Mouse (Mus musculus) right cerebral cortex, postnatal 10 days (tissue): Measurements from ENCODE around the gene Ntng1.

ENCODE experiments used
- DNase-seq, 2 experiments: peaks; one replicate each; pipeline ENCODE4 v3.0.0; 2021; ENCODE audit warnings: low spot score in 2 of 2

Ntng1 gene

DNA sequence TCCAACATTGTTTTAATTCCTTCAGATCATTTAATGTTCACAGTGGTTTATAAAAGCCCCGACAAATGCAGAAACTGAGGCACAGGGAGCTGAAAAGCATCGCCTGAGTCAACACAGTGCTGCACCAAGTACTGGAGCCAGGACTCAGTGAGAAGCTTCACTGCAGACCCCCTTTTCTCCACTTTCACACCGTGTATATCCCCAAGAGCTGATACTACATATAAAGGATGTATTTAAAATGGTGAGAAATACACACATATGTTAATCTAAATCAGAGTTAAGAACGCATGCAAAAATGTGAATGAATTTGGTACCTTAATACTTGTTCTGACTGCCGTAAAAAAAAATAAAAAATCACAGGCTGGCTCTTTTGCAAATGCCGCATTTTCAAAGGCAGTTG, 88.4 kb downstream of the Ntng1 start:
- peak in 1 of 2 experiments; percentile 24 for DNase-seq

DNA sequence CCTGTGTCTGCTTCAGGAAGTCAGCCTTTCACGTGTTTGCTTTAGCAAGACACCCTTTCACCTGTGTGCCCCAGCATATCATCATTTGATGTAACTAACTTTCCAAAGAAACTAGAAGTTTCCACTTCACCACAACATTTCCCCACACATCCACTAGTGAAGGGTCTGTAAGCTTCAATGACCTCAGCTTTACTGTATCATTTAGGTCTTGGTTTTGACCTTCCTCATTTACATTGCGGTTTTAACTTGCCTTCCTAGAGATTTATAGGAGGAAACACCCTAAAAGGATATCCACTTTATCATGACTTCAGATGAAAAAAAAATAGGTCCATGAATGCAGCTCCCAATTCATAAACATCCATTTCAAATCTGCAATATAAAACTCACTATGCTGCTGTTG, 89.7 kb downstream of the Ntng1 start:
- no peak for DNase-seq

DNA sequence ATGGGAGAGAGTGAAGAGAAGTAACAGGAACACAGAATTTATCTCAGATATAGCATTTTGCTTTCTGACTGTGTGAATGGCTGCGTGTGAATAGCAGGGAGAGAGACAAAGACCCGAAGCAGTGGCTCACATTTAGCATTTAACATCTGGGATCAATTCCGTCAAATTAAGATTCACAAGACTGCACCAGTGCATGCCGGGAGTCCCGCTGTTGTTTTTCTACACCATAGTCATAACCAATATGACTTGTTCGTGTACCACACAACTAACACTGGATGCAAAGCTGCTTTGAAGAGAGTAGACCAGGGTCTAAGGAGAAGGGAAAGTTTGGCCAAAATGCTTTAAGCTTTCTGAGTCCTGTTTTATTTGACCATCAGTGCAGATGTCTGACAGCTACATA, 95.7 kb downstream of the Ntng1 start:
- no peak for DNase-seq

DNA sequence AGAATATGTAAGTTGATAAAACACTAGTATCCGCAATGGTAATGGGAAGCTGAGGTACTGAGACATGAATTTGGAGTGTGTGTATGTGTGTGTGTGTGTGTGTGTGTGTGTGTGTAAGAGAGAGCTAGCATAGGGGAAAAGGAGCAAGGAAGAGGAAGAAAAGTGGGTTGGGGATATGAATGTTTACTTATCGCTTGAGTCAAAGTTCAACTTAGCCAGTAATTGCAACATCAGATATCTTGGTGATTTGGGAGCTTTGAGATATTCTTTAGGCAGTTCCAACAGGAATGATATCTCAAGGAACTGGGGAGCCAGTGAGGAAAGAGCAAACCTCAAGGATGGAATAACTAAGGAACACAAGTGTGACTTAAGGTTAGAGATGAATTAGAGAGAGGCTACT, 97.1 kb downstream of the Ntng1 start:
- no peak for DNase-seq

DNA sequence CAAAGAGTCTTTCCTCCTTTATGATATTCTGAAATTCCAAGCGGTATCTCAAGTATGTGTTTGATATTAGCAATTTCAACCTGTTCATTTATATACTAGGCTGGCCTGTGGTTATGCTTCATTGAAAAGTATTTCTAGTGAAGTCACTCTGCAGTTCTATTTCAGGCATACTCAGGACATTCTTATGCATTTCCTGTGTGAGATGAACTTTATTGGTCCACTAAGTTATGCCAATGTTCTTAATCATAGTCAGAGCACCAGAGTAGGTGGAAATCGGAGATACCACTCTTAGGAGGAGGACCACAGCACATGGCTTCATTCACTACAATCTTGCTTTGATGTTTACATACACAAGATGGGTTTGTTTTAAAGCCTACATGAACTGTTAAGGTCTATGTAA, 99.6 kb downstream of the Ntng1 start:
- no peak for DNase-seq

DNA sequence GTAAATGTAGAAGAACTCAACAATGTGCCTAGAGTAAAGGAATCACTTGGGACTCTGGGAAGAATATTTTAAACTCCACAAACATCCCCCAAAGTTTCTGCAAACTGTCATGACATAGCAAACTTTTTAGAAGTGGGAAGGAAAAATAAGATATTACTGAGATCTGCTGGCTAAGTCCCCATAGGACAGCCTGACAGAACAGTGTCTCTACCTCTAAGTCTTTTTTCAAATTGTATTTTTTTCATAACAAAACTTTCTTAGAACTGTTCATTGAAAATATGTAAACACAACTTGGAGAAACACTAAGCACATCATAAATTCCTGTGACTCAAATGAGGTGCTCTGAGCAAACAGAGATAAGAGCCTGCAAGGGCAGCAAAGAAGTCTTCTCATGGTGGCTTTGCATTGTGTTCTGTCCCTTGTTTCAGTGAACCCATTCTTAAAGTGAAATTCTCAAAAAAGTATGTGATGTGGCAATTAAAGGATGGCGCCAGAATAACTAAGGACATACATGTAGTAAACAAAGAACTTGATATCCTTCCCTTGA, 100.1 kb downstream of the Ntng1 start:
- DNase-seq: no peak

DNA sequence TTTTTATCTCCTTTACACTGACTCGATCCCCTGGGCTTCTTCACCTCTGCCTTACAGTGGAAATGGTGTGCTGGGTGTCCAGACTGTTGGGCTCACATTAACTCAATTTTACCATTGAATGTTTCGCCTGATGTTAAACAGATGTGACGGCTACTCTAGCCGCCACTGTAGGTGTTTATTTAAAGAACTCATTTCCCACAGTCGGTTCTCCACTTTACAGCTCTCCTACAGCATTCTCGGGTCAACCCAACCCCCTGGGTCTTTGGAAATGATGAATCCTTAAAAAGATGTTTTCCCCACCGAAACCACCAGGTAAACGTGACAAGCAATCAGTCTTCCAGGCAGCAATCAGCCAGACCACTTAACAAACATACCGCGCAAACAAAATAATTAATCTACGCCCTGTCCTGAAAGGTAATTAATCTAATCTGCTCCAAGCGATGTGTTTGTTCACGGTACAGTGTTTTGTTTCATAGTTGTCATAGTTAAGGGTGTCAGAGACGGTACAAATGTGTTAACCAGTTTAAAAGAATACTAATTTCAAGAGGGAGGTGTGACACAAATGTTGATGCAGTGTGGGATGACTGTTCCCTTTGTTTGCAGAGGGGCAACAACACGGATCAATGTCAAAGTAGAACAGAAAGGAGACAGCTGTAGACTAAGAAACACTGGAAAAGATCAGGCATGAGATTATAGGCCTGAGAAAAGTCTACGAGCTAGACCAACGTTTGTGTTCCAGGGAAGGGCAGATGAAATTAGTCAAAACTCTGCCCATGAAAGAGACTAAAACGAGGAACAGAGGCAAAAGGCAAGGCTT, 120.8 kb downstream of the Ntng1 start:
- DNase-seq: no peak

DNA sequence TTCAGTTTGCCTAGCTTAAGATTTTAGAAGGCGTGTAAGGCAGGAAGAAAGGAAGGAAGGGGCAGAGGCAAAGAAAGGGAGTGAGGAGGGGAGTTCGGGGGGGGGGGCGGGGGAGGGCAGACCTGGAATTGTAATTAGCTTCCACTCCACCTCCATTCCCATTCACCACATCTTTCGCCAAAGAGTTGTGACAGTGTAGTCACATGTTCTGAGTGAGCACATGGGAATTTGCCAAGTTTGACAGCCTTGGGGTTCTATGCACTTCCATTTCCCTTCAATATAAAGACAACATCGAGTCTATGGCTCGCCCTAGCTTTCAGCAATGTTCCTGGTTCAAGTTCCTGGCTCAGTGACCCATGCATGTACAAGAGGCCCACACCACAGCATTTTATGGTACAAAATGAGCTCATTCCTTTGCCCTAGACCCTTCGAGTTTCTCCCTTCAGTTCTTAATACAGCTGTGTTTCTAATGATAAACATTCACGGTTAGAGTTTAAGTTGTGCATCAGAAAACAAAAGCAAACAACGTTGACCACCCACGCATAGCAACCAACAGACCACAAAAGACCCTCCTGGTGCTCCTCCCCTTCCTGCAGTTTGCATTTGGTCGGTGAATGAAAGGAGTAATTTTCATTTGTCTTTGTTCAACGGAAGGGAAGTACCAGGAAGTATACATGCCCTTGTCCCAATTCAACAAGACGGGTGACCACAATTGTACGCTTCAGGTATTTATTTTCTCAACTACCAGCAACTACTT, 132.8 kb downstream of the Ntng1 start:
- DNase-seq: no peak

DNA sequence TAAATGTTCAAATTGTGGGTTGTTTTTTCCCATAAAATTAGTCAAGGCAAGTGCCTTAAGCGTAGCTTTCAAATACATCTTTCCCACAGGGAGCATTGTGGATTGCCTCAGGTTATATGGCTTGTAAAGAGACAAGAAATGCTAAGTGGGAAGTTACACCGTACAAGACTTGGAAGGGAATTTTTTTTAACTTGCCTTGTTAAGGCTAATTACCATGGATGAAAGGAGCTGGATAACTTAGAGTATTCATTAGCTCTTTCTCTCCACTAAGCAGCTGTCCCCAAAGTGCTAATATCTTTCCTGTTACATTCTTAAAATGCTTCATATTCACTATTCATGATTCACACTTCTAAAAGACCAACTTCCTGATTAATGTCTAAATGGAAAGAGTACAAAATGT, 133.4 kb downstream of the Ntng1 start:
- no peak for DNase-seq

DNA sequence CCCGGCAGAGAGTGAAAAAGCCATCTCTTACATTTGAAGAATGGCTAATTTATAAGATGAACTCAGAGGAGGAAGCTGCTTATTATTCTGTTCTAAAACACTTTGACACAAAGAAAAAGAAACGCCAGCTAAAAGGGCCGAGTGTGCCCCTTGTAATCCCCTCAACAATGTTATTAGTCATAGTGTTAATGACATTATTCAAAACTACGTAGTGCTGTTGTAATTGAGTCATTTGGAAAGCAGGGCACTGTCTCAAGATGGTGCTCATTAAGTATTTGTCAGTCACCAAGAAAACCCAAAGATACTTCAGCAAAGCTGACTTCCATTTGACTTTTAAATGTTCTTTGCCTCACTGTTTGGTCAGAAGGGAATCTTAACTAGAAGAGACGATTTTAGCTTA, 143.5 kb downstream of the Ntng1 start:
- no peak for DNase-seq

DNA sequence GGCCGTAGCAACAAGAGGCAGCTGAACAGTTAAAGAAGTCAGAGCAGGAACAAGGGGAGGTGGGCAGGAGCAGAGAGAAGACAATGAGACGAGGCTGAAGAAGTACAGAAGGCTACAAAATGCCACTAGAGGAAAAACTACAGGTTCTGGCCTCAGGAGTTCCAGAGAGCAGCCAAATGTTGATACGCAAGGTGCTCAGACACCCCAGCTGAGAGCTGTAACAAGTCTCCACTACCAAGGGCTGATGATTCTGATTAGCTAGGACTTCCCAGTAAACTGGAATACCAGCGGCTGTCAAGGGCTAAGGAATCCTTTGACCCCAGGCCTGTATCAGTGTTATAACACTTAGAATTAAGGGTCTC, 148.2 kb downstream of the Ntng1 start:
- no peak for DNase-seq

DNA sequence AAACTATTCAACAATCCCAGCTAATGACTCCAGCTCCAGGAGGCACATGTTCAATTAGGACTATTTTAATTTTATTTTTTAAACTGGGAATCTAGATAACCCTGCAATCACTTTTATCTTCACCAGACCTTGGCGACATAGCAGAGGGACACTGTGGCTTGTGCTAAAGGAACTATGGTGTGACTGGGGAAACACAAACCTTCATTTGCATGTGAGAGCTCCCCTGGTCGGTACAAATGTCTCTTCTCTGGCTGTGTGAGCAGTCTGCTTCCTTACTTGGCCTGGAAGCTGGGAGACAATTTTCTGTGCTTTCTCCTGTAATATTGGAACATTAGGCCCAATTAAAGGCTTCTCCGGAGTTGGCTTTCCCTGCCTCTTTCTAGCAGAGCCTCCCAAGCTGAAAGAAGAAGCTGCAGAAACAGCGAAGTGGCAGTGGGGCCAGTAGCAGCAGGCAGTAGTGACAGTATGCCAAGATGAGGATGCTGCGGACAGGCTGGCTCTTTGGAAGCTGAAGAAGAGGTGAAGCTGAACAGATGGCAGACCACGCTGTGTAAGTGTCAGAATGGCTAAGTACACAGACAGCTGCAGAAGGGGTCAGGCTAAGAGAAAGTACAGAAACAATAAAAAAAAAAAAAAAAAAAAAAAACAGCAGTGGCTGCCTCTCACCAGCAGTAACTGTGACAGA, 148.7 kb downstream of the Ntng1 start:
- peak; percentile 29 to 35 for DNase-seq

DNA sequence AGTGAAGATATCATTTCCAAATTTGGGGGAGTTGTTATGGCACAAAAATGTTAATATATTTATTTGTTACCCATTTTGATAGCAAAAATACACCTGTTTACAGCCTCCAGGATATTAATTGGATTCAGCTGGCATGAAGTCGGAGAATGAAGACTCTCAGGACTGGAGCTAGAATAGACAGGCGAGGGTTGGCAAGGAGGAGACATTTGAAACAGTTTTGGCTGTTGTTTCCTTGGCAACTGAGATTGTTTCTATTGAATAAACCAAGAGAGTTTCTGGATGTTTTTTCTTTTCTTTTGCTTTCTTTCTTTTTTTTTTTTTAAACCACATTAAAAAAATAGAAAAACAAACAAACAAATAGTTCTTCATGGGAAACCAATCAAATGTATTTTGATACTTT, 159.7 kb downstream of the Ntng1 start:
- DNase-seq: peak; percentile 27 to 44

DNA sequence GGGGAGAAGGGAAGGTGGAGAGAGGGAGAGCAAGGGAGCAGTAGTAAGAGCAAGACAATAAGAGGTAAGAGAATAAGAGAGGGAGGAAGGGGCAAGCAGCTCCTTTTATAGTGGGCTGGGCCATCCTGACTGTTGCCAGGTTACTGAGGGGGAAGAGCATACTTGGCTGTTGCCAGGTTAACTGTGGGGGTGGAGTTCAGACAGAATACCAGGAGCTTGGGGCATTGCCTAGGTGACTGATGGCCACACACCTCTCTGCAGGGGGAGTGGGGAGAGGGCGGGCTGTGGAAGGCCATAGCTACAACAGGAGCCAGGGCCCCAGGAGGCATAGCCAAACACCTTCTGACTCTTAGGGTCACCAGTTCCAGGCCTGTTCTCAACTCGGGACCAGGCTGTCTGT, 166.2 kb downstream of the Ntng1 start:
- no peak for DNase-seq

DNA sequence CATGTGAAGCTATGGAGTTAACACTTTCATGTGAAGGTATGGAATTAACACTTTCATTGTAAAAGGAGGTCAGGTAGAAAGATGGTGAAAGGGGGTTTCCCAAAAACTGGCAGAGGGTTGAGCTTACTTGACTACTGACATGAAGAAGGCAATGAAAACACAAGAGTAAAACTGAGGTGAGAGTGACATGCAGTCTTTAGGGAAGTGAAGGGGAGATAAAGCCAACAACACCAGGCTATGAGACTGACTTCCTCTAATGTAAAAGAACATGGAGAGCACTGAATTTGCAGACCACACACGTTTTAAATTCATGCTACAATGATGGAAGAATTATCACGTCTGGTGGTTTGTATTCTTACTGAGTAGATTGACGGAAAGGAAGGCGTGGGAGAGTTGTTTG, 168.7 kb downstream of the Ntng1 start:
- no peak for DNase-seq

DNA sequence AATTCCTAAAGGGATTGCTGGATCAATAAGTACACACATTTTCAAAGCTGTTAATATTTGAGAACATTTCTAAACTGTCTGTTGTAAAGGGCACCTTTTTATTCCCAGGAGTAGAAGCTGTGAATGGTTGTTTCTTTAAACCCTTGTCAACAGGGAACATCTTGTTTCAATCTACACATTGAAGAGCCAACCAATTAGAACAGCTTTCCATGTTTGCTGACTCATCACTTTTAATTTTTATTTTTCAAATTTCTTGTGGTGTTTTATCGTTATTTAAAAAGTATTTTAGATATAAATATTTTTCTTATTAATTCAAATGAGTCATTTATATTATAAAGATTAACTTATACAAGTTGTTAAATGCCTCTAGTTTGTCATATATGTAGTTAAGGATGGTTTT, 172.3 kb downstream of the Ntng1 start:
- DNase-seq: no peak

DNA sequence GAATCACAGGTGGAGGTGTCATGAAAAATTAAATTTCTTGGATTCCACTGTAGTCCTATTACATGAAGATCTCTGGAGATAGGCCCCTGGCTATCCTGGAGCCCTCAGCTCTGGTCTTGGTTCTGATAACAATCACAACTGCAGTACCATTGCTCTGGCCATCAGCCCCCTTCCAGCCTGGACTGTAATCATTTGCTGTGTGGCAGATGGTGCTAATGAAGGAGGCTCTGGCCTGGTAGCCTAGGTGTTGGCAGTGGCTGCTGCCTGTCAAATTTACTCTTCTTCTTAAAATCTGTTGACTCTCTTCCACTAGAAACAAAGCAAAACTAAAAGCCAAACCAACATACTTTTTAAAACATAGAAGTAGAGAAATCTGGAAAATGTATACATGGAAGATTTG, 173.6 kb downstream of the Ntng1 start:
- no peak for DNase-seq

DNA sequence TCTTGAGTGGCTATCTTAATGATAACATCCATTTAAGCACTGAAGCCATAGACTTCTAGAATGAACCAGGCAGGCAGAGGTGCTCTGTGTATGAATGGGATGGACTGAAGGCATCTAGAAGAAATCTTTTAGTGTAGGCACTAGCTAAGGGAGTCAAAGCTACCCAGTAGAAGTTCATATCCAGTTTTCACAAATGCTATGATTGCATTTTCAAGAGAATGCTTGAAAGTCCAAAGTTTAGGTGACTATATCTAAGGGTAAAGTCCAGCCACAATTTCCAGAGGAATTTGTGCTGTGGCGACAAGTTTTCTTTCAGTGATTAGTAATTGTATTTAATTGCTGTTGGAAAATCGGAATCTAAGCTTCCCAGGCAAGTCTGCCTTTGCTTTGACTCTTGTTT, 181.2 kb downstream of the Ntng1 start:
- no peak for DNase-seq

DNA sequence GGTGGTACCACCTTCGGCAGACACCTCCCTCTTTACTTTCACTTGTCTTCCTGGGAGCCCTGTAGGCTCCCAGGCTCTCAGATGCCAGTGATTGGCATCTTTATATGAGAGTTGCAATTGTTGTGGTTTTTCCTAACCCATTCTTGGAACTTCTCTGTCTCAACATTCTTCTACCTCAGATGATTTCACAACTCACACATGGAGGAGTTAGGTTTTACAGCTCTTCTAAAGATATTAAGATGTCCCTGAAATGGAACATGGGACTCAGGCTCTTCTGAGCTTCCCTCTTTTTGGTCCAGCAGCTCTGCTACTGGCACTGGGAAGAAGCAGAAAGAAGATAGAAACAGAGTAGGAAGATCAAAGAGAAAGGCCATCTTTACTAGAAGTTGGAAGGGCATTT, 200.9 kb downstream of the Ntng1 start:
- DNase-seq: no peak

DNA sequence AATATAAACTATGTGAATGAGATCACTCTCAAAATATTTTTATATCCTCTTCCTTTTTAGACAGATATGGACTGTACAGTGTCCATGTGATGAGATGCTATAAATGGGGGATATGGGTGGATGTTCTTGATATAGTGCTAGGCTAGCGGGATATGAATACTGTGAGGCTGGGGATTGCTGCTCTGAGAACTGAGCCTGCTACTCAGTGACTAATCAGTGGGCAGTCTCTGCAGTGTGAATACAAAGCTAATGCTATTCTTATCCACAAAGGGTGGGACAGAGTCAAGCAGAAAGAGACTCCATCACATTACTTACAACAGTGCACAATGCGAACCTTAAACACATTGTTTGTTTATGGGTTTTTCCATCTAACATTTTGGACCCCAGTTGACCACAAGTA, 206.2 kb downstream of the Ntng1 start:
- DNase-seq: no peak

DNA sequence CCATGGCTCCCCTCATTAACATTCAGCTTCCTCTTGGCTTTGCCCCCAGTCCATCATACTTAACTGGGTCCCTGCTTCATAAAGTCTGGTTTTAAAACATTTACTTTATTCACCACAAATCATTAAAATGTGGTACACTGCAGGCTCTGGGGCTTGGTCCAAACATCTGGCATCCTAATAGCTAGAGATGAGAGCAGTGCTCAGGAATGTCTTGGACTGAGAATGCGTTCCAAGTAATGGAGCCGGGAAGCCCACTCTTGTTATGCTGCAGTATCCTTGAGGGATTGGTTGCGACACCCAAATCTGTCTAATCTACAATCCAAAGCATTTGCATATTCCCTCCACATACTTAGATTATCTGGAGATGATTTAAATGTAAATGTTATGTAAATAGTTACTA, 207.5 kb downstream of the Ntng1 start:
- DNase-seq: no peak

DNA sequence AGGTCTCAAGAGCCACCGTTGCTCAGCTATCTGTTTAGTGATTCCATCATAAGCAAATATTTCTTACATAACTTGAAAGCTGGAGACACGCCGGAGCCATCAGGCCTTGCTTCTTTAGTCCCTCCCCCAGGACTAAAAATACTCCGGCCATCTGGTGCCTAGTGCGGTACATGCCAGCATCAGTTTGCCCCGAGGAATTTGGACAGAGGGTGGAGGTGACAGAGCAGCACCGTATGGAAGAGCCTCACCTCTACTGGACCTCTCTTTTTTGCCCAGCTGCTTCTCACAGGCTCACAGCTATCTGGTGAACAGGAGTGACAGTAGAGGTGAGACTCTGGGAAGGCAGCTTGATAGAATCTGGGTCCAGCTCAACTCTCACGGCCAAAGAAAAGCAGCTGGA, 211.6 kb downstream of the Ntng1 start:
- DNase-seq: peak in 1 of 2 experiments; percentile 25

DNA sequence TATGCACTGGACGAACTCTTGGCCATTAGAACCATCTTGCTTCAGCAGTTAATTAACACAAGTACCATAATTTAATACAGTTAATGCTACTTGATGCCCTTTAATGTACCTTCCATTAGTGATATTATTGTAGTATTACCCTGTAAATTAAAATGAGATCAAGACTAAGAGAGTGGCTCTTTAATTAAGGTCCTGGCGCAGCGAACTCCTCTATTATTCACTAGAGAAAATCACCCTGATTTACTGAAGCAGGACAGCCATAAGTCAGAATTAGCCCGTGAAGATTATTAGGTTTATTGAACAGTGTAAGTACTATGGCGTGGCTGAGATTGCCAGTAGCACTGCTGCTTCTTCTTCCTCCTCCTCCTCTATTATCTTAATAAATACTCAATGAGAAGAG, 212.8 kb downstream of the Ntng1 start:
- DNase-seq: no peak
